Mouse (Mus musculus) kidney, embryonic 15.5 days (tissue): ENCODE measurements around the gene Tbc1d2b. TPM values are rescaled to one million over a fixed set of nuclear protein-coding genes. Genes with fewer than 3 reads are reported as not detected.
A peak's percentile ranks its signal among the peaks of the same experiment; 100 is the strongest.

Source experiments
- ATAC-seq: fragments of 200-750 bp; cut with Nextera tagmentation; replicated peaks from 2 replicates; pipeline ENCODE4 v1.8.0; 2017; ENCODE audit warnings: moderate TSS enrichment; ENCODE audit not compliant: low FRiP score
- H3K27ac ChIP-seq: fragments of 300-500 bp; sonication (generic); 2 replicates; pipeline ENCODE4 v1.5.1; 2015; ENCODE audit warnings: mild to moderate bottlenecking, inconsistent platforms
- H3K27me3 ChIP-seq: fragments of 300-500 bp; sonication (generic); 2 replicates; pipeline ENCODE4 v1.6.1; 2015; ENCODE audit warnings: inconsistent platforms
- H3K36me3 ChIP-seq: fragments of 300-500 bp; sonication (generic); 2 replicates; pipeline ENCODE4 v1.6.1; 2015; ENCODE audit warnings: inconsistent platforms
- H3K4me1 ChIP-seq: fragments of 300-500 bp; sonication (generic); 2 replicates; pipeline ENCODE4 v1.6.1; 2015; ENCODE audit warnings: inconsistent platforms
- H3K4me2 ChIP-seq: fragments of 300-500 bp; sonication (generic); 2 replicates; pipeline ENCODE4 v1.6.1; 2015; ENCODE audit warnings: moderate library complexity, mild to moderate bottlenecking, inconsistent platforms
- H3K4me3 ChIP-seq: fragments of 300-500 bp; sonication (generic); replicated peaks from 2 replicates; pipeline ENCODE4 v1.5.1; 2015; ENCODE audit warnings: mild to moderate bottlenecking, inconsistent platforms
- H3K9ac ChIP-seq: fragments of 300-500 bp; sonication (generic); 2 replicates; pipeline ENCODE4 v1.6.1; 2015; ENCODE audit warnings: mild to moderate bottlenecking, inconsistent platforms
- H3K9me3 ChIP-seq: fragments of 300-500 bp; sonication (generic); replicated peaks from 2 replicates; pipeline ENCODE4 v1.6.1; 2016; ENCODE audit warnings: inconsistent platforms
- whole genome bisulfite sequencing: fragments of 180-500 bp; shearing (Covaris S2); methylation state at CpG from one replicate; pipeline ENCODE4 v1.1.7; 2015; ENCODE audit warnings: mixed read lengths; 5-methylcytosine and 5-hydroxymethylcytosine counted together
- polyA plus RNA-seq: library from polyadenylated mRNA; unstranded; fragments of >200 nt; fragmentation: Nextera tagmentation; extraction: Ambion mirVana; gene quantifications from 2 replicates; pipeline ENCODE4 v1.2.1, GENCODE M21; 2015

Gene Tbc1d2b
- polyA plus RNA-seq, 1 experiment from 2014 or later = 12.7 TPM

DNA sequence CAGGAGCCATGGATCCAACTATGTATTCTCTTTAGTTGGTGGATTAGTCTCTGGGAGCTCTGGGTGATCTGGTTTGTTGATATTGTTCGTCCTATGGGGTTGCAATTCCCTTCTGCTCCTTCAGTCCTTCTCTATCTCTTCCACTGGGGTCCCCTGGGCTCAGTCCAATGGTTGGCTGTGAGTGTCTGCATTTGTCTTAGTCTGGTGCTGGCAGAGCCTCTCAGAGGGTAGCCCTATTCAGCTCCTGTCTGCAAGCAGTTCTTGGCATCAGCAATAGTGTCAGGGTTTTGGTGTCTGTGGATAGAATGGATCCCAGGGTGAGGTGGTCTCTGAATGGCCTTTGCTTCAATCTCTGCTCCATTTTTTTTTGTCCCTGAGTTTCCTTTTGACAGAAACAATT is 6.2 kb upstream of the Tbc1d2b start:
- Histone ChIP-seq H3K36me3 (no peaks in the 10 kb centered on the region), H3K4me3 (no peak overlapping the region), H3K4me1 (no peaks in the 10 kb centered on the region), H3K27ac (no peak overlapping the region), H3K9ac (no peak overlapping the region), H3K4me2 (no peak overlapping the region), H3K27me3 (no peaks in the 10 kb centered on the region), H3K9me3 (no peaks in the 10 kb centered on the region)
- WGBS = 85% methylated on average over 1 of the region's 1 CpGs
- no peak for ATAC-seq

DNA sequence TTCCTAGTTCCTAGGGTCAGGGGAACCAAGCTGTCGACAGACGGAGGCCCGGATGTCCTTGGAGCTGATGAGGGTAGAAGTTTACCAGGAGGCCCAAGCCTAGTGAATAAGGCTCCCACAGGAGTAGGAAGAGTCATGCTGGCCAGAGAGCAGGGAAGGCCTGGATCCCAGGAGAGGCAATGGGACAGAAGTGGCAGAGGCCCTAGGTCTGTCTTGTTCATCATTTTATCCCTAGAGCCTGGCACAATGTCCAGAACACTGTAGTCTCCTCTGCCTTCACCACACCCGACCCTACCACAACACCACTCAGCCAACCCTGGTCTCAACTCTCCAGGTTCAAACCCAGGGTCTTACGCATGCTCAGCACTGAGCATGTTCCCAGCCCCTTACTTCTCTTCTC is 5.3 kb upstream of the Tbc1d2b start:
- no peak for ATAC-seq
- H3K4me2 ChIP-seq = no peak overlapping the region
- 0 out of 2 replicates have a peak, but pooled peaks cover 7% of the 10 kb centered on the region for H3K4me1 ChIP-seq
- WGBS = 92% methylated on average over 5 of the region's 5 CpGs
- H3K27ac ChIP-seq = no peak overlapping the region
- no peaks in the 10 kb centered on the region for H3K27me3 ChIP-seq
- H3K36me3 ChIP-seq = no peaks in the 10 kb centered on the region
- no peak overlapping the region for H3K4me3 ChIP-seq
- H3K9me3 ChIP-seq = no peaks in the 10 kb centered on the region
- H3K9ac ChIP-seq = no peak overlapping the region

DNA sequence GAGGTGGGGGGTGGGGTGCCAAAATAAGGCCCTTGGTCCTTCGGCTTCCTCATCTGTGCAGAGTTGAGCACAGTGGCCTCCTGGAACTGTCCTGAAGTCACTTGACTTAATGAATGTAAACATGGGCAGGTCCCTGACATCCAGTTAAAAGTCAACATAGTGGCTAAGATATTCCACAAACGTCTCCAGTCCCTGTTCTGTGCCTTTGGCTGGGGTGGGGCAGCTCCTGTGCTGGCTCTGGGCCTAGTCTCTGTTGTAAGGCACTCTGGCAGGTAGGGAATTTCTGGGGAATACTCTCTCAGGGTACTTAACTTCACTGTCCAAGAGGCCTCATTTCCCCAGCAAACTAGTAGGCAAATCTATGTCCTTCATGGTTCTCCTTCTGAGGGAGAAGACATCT is 4.9 kb upstream of the Tbc1d2b start:
- Histone ChIP-seq H3K27ac (no peak overlapping the region), H3K27me3 (no peaks in the 10 kb centered on the region), H3K9me3 (no peaks in the 10 kb centered on the region), H3K9ac (no peak overlapping the region), H3K36me3 (no peaks in the 10 kb centered on the region), H3K4me2 (no peak overlapping the region), H3K4me3 (no peak overlapping the region), H3K4me1 (0 out of 2 replicates have a peak, but pooled peaks cover 7% of the 10 kb centered on the region)
- 67% methylated on average over 2 of the region's 2 CpGs for WGBS
- no peak for ATAC-seq

DNA sequence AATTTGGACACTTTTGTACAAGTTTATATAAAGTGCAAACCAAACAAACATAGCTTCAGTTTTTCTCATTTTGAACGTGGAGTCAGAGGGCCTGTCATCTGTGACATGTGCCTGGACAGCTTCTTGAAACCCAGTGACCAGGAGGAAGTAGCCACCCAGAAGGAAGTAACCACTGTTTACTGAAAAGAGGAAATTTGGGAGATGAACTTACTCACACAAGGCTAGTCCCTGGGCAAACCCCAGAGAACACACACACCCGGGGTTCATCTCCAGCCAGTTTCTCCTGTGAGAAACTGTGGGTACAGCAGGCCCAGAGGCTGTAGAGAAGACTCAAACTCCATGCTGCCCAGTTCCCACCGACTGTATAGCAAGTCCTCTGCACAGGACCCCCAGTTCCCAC is 3.9 kb upstream of the Tbc1d2b start:
- WGBS = 80% methylated on average over 3 of the region's 3 CpGs
- Histone ChIP-seq H3K36me3 (no peaks in the 10 kb centered on the region), H3K9me3 (no peaks in the 10 kb centered on the region), H3K4me1 (peaks cover 12% of the 10 kb centered on the region), H3K27ac (no peak overlapping the region), H3K4me3 (no peak overlapping the region), H3K27me3 (no peaks in the 10 kb centered on the region), H3K4me2 (no peak overlapping the region), H3K9ac (no peak overlapping the region)
- ATAC-seq = no peak

DNA sequence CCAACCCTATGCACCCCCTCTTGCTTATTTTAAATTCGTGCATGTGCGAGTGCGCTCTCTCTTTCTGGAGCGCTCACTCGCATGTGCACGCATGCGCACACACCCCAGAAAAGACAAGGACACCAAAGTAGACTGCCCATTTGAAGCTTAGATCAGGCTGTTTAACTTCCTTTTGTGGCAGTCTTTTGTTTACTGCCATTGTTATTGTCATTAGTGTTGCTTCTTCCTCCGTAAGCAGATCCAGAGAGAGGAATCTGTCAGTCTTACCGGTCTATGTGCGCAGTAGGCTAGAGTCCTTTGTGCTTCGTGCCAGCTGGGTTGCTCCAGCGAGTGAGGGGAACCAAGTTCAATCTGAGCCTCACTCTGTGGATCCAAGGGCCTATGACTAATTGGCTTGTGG is 1.7 kb upstream of the Tbc1d2b start:
- Histone ChIP-seq H3K27ac (no peak overlapping the region), H3K36me3 (no peaks in the 10 kb centered on the region), H3K27me3 (no peaks in the 10 kb centered on the region), H3K9me3 (no peaks in the 10 kb centered on the region), H3K4me2 (no peak overlapping the region), H3K4me3 (no peak overlapping the region), H3K9ac (no peak overlapping the region), H3K4me1 (peaks cover 23% of the 10 kb centered on the region)
- ATAC-seq = no peak
- 87% methylated on average over 12 of the region's 12 CpGs for WGBS

DNA sequence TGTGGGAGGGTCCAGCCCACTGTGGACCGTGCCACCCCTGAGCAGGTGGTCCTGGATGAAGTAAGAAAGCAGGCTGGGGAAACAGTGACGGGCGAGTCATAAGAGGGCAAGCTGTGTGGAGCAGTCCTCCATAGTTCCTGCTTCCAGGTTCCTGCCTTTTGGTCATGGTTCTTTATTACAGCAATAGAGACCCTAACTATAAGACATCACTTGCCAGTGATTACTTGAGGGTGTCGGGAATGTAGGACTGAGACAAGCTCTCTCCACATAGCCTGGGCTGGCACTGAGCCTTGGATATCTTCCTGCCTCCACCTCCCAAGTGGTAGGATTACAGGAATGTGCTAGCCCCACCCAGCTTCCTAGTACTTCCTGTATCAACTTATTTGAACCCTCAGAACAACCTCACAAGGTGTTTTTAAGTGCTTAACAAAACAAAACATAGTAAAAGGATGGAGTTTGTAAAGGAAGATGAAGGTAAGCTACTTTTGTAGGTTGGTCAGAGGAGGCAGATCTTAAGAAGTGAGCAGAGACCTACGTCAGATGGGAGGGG is 1.0 kb upstream of the Tbc1d2b start:
- Histone ChIP-seq H3K27ac (no peak overlapping the region), H3K9me3 (no peaks in the 10 kb centered on the region), H3K4me1 (peaks cover 23% of the 10 kb centered on the region), H3K9ac (no peak overlapping the region), H3K27me3 (no peaks in the 10 kb centered on the region), H3K4me3 (no peak overlapping the region), H3K36me3 (no peaks in the 10 kb centered on the region), H3K4me2 (no peak overlapping the region)
- no peak for ATAC-seq
- 37% methylated on average over 5 of the region's 5 CpGs for WGBS

DNA sequence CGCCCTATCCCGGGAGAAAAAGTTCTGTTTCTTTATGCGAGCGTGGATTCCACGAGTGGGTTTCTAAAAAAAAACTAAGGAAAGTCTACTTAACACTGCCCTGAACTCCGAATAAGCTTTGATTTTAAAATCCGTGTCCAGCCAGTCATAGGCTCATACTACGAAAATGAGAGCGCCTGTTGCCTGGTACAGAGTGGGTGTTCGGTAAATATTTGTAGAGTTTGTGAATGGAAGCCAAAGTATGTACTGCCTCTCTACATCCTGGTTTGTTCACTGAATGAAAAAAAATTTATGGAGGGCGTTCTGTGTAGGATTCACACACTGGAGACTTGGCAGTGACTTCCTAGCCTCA is 316 bp upstream of the Tbc1d2b start:
- no peaks in the 10 kb centered on the region for H3K27me3 ChIP-seq
- peak overlapping the region; percentile 85 for H3K4me2 ChIP-seq
- WGBS = 14% methylated on average over 11 of the region's 11 CpGs
- H3K9me3 ChIP-seq = no peaks in the 10 kb centered on the region
- peak overlapping the region; percentile 88 for H3K4me3 ChIP-seq
- peak; percentile 10 for ATAC-seq
- H3K27ac ChIP-seq = no peak overlapping the region
- peaks cover 23% of the 10 kb centered on the region for H3K4me1 ChIP-seq
- peak overlapping the region; percentile 68; the same call in 1 of the 2 replicates for H3K9ac ChIP-seq
- no peaks in the 10 kb centered on the region for H3K36me3 ChIP-seq

DNA sequence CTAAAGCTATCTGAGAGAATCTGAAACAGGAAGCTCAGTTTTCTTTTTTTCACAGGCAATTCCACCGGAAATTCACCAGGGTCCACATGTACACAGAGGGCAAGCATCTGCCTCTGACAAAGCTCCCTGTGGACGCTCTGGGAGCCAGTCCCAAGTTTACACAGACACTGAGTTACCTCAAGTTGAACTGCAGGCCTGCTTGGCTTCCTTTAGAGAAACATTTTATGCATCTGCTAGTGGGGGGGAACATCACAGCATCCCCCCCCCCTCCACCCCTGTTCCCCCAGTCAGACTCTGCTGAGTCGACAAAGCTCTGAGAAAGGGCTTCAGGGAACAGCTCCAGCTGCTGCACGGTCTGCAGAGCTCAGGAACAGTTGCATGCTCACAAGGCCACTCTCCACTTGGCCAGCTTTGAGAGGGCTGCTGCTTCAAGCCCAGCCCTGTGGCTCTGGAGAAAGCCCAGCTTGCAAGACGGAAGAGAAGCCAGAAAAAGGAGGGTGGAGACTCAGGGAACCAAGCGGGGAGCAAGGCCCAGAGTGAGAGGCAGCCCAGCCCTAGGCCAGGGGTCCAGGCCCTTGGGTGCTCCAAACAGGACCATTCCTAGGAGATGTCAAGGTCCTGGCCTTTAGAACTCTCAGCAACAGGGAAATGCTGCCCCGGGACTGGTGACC is 1.5 kb downstream of the Tbc1d2b start:
- H3K36me3 ChIP-seq = no peaks in the 10 kb centered on the region
- H3K27ac ChIP-seq = peak overlapping the region; percentile 85
- 24% methylated on average over 7 of the region's 7 CpGs for WGBS
- H3K4me1 ChIP-seq = peaks cover 23% of the 10 kb centered on the region
- H3K27me3 ChIP-seq = no peaks in the 10 kb centered on the region
- H3K4me3 ChIP-seq = peak overlapping the region; percentile 88
- ATAC-seq = peak; percentile 75
- peak overlapping the region; percentile 68 for H3K9ac ChIP-seq
- H3K9me3 ChIP-seq = no peaks in the 10 kb centered on the region
- peak overlapping the region; percentile 85 for H3K4me2 ChIP-seq

DNA sequence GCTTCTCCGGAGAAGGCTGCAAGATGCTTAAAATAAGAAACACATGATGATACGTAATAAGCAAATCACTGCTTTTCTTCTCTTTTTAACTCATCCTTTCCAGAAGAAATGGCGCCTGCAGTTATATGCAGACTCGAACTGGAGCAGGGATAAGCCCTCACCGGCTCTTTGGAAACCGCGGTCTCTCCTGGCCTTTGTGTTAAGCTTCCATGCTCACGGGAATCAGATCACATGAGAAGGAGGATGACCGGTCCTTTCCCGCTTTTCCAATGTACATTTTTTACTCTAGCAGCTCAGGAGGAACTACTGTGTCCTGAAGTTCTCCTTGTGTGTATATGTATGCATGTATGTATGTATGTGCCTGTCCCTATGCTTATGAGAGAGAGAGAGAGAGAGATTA is 3.7 kb downstream of the Tbc1d2b start:
- WGBS = 93% methylated on average over 10 of the region's 10 CpGs
- peaks cover 23% of the 10 kb centered on the region for H3K4me1 ChIP-seq
- no peaks in the 10 kb centered on the region for H3K27me3 ChIP-seq
- H3K9me3 ChIP-seq = no peaks in the 10 kb centered on the region
- H3K36me3 ChIP-seq = peaks cover 9% of the 10 kb centered on the region
- no peak for ATAC-seq
- H3K27ac ChIP-seq = no peak overlapping the region
- no peak overlapping the region for H3K9ac ChIP-seq
- no peak overlapping the region for H3K4me2 ChIP-seq
- no peak overlapping the region for H3K4me3 ChIP-seq

DNA sequence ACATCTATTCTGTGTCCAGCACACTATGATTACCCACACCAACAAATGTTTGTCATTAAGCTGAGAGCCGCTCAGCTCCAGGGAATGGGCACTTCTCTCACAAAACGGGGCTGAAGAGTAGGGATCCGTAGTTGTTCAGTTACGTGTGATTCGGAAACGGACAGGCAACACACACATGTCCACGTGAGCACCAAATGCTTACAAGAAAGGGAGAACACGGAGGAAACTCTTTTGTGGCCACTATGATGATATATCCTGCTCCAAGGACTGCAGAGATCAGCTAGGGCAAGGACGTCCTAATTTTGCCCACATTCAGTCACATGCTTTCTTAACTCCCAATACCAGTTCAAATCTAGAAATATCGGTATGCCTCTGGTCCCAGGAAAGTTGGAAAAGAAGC is 4.5 kb downstream of the Tbc1d2b start:
- Histone ChIP-seq H3K4me3 (no peak overlapping the region), H3K27ac (no peak overlapping the region), H3K9ac (no peak overlapping the region), H3K27me3 (no peaks in the 10 kb centered on the region), H3K4me2 (no peak overlapping the region), H3K9me3 (no peaks in the 10 kb centered on the region), H3K36me3 (peaks cover 9% of the 10 kb centered on the region), H3K4me1 (peaks cover 23% of the 10 kb centered on the region)
- no peak for ATAC-seq
- 85% methylated on average over 10 of the region's 10 CpGs for WGBS

DNA sequence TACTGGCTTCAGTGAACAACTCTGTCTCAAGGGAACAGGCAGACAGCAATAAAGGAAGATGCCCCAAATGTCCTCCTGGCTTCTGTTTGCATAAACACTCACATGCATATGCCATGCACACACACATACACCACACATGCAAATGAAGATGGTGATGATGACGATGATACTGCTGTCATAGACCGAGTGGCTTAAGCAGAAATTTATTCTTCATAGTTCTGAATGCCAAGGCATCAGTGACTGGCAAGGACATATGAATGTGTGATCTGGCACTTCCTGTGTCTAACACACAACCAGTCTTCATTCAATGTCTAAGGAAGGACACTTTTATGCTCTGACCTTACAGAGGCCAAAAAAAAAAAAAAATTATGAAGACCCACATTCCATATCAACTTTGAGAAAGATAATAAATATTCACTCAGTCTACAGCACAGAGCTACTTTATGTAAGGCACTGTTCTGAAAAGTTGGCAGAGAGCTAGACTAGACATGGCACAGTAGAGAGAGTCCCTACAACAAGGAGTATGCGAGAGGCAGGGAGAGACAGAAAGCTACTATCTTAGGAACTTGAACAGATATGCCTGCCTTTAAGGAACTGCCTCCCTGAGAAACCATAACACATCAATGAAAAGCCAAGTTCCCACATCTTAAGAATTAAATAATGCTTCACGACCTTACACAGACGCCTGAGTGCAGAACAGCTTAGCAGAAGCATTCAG is 5.1 kb downstream of the Tbc1d2b start:
- Histone ChIP-seq H3K27ac (no peak overlapping the region), H3K27me3 (no peaks in the 10 kb centered on the region), H3K4me3 (no peak overlapping the region), H3K4me1 (peaks cover 29% of the 10 kb centered on the region), H3K4me2 (no peak overlapping the region), H3K9me3 (no peaks in the 10 kb centered on the region), H3K36me3 (peaks cover 9% of the 10 kb centered on the region), H3K9ac (no peak overlapping the region)
- no peak for ATAC-seq
- WGBS = 85% methylated on average over 5 of the region's 5 CpGs

DNA sequence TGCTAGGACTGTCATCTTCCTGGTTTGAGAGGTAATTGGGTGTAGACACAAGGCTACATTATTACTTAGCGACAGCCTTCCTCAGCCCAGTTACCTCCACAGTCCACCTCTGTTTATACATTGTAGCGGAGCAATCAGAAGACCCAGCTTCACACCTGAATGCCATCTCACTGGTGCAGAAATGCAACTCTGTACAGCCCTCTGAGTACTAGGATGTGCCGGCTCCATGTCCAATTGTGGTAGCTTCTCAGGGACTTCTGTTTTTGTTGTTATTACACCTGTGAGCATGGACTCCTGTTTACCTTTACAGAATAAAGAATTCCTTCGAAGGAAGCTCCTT is 7.3 kb downstream of the Tbc1d2b start:
- WGBS = 86% methylated on average over 4 of the region's 4 CpGs
- no peak overlapping the region for H3K9ac ChIP-seq
- H3K9me3 ChIP-seq = no peaks in the 10 kb centered on the region
- no peak for ATAC-seq
- no peak overlapping the region for H3K4me3 ChIP-seq
- H3K27me3 ChIP-seq = no peaks in the 10 kb centered on the region
- H3K27ac ChIP-seq = no peak overlapping the region
- peaks cover 9% of the 10 kb centered on the region for H3K36me3 ChIP-seq
- H3K4me1 ChIP-seq = peaks cover 28% of the 10 kb centered on the region
- no peak overlapping the region for H3K4me2 ChIP-seq
